Mouse (Mus musculus): Measurements from ENCODE around the gene Lrba. TPM values are rescaled to one million over a fixed set of nuclear protein-coding genes. Genes with fewer than 3 reads are reported as not detected.

The Lrba gene
- polyA plus RNA-seq, 1 experiment from 2014 or later, result 2.4 TPM

- no peak for ATAC-seq (ENCODE audit: insufficient read depth)
- 70% methylated on average over 8 of the region's 8 CpGs for WGBS (ENCODE audit: insufficient replicate concordance)
- no peaks in the 10 kb centered on the region for H3K9me3 ChIP-seq (replicated peaks)
- no peak overlapping the region for H3K4me2 ChIP-seq
- no peak overlapping the region for H3K27ac ChIP-seq (replicated peaks)
- H3K27me3 ChIP-seq, result no peaks in the 10 kb centered on the region
- no peaks in the 10 kb centered on the region for H3K4me1 ChIP-seq (replicated peaks)
- H3K36me3 ChIP-seq (replicated peaks), result no peaks in the 10 kb centered on the region
- no peak overlapping the region for H3K4me3 ChIP-seq (replicated peaks)
- no peak overlapping the region for H3K9ac ChIP-seq
Measured at GRCm38 (mm10) chr3:86832115-86832514, 607.6 kb downstream of the Lrba start.

Other genes with a start within 250 kb of the Lrba start
- gene Prss48, start 222.2 kb upstream of the Lrba start, polyA plus RNA-seq (2015; fragmentation: Nextera tagmentation; extraction: Ambion mirVana), result not detected in 2 replicates
- gene Rps3a1, start 82.0 kb upstream of the Lrba start, polyA plus RNA-seq (2015; fragmentation: Nextera tagmentation; extraction: Ambion mirVana), result 585 and 685 TPM in 2 replicates